Mouse (Mus musculus) brown adipose tissue, adult 24 weeks (tissue): ENCODE data around the gene Zfp955b. TPM values are rescaled to one million over a fixed set of nuclear protein-coding genes. Genes with fewer than 3 reads are reported as not detected.
"Not testable (repeated sequence)": the region's sequence is repeated elsewhere in the genome, so short reads cannot be mapped to it uniquely, and the experiment has no call there.

Experiments used
- H3K27ac ChIP-seq: fragments of 200-500 bp; replicated peaks from 2 replicates; pipeline ENCODE4 v1.5.1; 2012; ENCODE audit warnings: low read depth, mild to moderate bottlenecking, low read length
- H3K4me1 ChIP-seq: fragments of 200-500 bp; 2 replicates; pipeline ENCODE4 v1.6.1; 2012; ENCODE audit warnings: low read length, mixed read lengths; ENCODE audit not compliant: control insufficient read depth, insufficient read depth, insufficient read length
- H3K4me3 ChIP-seq: fragments of 200-500 bp; 2 replicates; pipeline ENCODE4 v1.5.1; 2012; ENCODE audit warnings: low read depth, mild to moderate bottlenecking, low read length, moderate library complexity; ENCODE audit not compliant: insufficient read depth
- polyA plus RNA-seq: library from polyadenylated mRNA; stranded (reverse); fragments of >200 nt; gene quantifications from 2 replicates; pipeline ENCODE4 v1.2.4, GENCODE M21; 2012; ENCODE audit not compliant: missing spikeins, insufficient read depth, insufficient read length

Zfp955b gene
- 3.7 and 7.1 TPM in 2 replicates for polyA plus RNA-seq

- not testable (repeated sequence) for H3K4me3 ChIP-seq, H3K27ac ChIP-seq, H3K4me1 ChIP-seq
Measured at GRCm38 (mm10) chr17:33289039-33289875, at the start of gene Zfp955b. Gene Zfp955b (plus strand): TSS chr17:33289544.

- not testable (repeated sequence) for H3K27ac ChIP-seq, H3K4me1 ChIP-seq, H3K4me3 ChIP-seq
Measured at GRCm38 (mm10) chr17:33254530-33255318, 34.6 kb upstream of the Zfp955b start, which contains the start of gene Zfp955a. Gene Zfp955a (minus strand): TSS chr17:33255145.

DNA sequence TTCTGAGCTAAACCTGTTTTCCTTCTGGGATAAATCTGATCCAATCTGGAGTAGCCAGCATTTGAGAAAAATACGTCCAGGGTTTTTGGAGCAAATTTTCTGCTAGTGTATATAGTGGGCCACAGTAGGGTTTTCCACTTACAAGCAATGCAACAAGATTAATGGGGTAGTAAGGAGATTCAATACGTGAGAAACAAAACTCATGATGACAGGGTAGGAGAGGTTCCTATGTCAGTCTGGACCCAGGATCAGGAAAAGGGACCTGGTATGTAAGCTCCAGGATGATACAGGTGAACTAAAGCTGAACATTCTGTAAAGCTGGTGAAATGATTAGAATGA, 34.1 kb upstream of the Zfp955b start:
- H3K4me1 ChIP-seq, H3K4me3 ChIP-seq, H3K27ac ChIP-seq: not testable (repeated sequence)

DNA sequence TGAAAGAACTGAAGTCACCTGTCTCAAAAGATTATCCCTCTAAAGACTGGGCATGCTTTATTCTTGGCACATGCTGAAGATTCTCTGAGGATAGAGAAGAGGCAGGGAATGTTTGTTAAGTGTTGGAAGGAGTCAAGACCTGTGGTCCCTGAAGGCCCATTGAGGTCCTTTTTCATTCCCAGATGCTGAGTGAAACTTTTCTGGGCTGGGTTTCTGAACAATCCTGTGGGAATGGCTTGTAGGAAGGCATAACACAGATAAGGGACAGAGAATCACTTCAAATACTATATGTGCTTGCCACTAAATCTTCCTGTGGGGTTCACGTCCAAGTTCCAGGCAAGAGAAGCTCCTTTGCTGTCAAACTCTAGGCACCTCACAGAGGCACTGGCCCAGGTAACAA, 25.0 kb upstream of the Zfp955b start, which contains the start of gene Olfr63:
TSS of gene Olfr63 (plus strand) at position 301 of the 400 bp plus-strand sequence.
- Histone ChIP-seq H3K4me3 (no peak within 1 kb of the TSS), H3K27ac (no peak within 1 kb of the TSS), H3K4me1 (no peaks in the 10 kb centered on the region)

DNA sequence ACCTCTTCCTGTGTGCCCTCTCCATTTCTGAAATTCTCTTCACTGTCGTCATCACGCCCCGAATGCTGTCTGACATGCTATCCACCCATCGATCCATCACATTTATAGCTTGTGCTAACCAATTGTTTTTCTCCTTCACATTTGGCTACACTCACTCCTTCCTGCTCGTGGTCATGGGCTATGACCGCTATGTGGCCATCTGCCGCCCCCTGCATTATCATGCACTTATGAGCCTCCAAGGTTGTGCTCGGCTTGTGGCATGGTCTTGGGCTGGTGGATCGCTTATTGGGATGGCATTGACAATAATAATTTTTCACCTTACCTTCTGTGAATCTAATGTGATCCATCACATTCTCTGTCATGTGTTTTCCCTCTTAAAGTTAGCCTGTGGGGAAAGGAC, 20.4 kb upstream of the Zfp955b start:
- Histone ChIP-seq H3K4me3 (no peak overlapping the region), H3K27ac (no peak overlapping the region), H3K4me1 (no peaks in the 10 kb centered on the region)

GRCm38 (mm10) chr17:33289876-33290149, 469 bp downstream of the Zfp955b start:
- not testable (repeated sequence) for H3K4me3 ChIP-seq, H3K27ac ChIP-seq, H3K4me1 ChIP-seq

DNA sequence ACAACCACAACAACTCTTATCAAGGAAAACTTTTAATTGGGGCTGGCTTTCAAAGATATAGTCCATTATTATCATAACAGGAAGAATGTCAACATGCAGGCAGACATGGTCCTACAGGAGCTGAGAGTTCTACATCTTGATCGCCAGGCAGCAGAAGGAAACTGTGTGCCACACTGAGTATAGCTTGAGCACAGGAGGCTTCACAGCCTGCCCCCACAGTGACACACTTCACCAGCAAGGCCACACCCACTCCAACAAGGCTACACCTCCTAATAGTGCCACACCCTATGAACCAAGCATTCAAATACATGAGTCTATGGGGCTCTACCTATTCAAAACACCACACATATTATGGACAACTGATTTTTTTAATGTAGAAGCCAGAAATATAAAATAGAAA, 63.6 kb downstream of the Zfp955b start:
- Histone ChIP-seq H3K4me3 (no peak overlapping the region), H3K4me1 (no peaks in the 10 kb centered on the region), H3K27ac (no peak overlapping the region)

Other genes starting within 250 kb of the Zfp955b start
- not detected in 2 replicates for gene 4921501E09Rik, start 221.5 kb upstream of the Zfp955b start, polyA plus RNA-seq
- 1.7 and 4.3 TPM in 2 replicates for gene Zfp563, start 200.2 kb upstream of the Zfp955b start, polyA plus RNA-seq
- not detected in 2 replicates for gene Morc2b, start 149.9 kb upstream of the Zfp955b start, polyA plus RNA-seq
- not detected in 2 replicates for gene Olfr55, start 121.1 kb upstream of the Zfp955b start, polyA plus RNA-seq
- not detected in 2 replicates for gene Olfr239, start 98.2 kb upstream of the Zfp955b start, polyA plus RNA-seq
- not detected in 2 replicates for gene Olfr1564, start 67.9 kb upstream of the Zfp955b start, polyA plus RNA-seq
- gene Zfp955a, start 34.4 kb upstream of the Zfp955b start, polyA plus RNA-seq: 4.6 and 4.7 TPM in 2 replicates
- not detected in 2 replicates for gene Olfr63, start 24.9 kb upstream of the Zfp955b start, polyA plus RNA-seq
- 2.2 and 3.8 TPM in 2 replicates for gene Zfp81, start 69.3 kb downstream of the Zfp955b start, polyA plus RNA-seq
- gene Zfp101, start 105.1 kb downstream of the Zfp955b start, polyA plus RNA-seq: 3.6 and 5.3 TPM in 2 replicates
- not detected in 2 replicates for gene Actl9, start 143.4 kb downstream of the Zfp955b start, polyA plus RNA-seq
- gene Adamts10, start 234.7 kb downstream of the Zfp955b start, polyA plus RNA-seq: 4.9 and 11.8 TPM in 2 replicates